Mouse (Mus musculus) megakaryocyte, embryonic 14.5 days (primary cell): Measurements from ENCODE around the gene Zfp985. TPM values are rescaled to one million over a fixed set of nuclear protein-coding genes. Genes with fewer than 3 reads are reported as not detected.

Source experiments
- polyA plus RNA-seq: library from polyadenylated mRNA; stranded (reverse); fragments of >175 nt; gene quantifications from 2 replicates; pipeline ENCODE4 v1.2.3, GENCODE M21; 2012; ENCODE audit warnings: low replicate concordance; ENCODE audit not compliant: insufficient read depth

Gene Zfp985
- polyA plus RNA-seq, 1 experiment = 0.13 TPM

Other genes with a start within 250 kb of the Zfp985 start
- gene Zfp988, start 247.6 kb upstream of the Zfp985 start, polyA plus RNA-seq = not detected in 2 replicates
- gene Zfp978, start 192.0 kb upstream of the Zfp985 start, polyA plus RNA-seq = not detected in 2 replicates
- gene Zfp982, start 60.9 kb upstream of the Zfp985 start, polyA plus RNA-seq = not detected in 2 replicates
- not detected in 2 replicates for gene Gm16503, start 13.1 kb upstream of the Zfp985 start, polyA plus RNA-seq
- 0.39 TPM in 1 of 2 replicates, not detected in the other for gene Zfp979, start 89.2 kb downstream of the Zfp985 start, polyA plus RNA-seq
- not detected in 2 replicates for gene Zfp534, start 149.3 kb downstream of the Zfp985 start, polyA plus RNA-seq